Mouse (Mus musculus): ENCODE data around the gene Hspb7. TPM values are rescaled to one million over a fixed set of nuclear protein-coding genes. Genes with fewer than 3 reads are reported as not detected.

Hspb7 gene
- polyA plus RNA-seq, 1 experiment = not detected

DNA sequence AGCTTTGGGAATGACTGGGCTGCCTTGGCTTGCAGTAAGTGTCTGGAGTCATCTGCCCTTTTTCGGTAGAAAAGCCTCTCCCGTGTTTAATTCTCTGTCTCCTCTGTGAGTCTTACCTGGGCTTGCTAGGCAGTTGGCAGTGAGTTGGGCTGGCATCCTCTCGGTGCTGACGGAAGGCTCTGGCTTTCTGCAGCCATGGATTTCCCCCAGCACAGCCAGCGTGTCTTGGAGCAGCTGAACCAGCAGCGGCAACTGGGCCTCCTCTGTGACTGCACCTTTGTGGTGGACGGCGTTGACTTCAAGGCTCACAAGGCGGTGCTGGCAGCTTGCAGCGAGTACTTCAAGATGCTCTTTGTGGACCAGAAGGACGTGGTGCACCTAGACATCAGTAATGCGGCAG, 41.0 kb downstream of the Hspb7 start:
- Histone ChIP-seq H3K36me3 (ENCODE audit: control insufficient read depth) (peaks cover 60% of the 10 kb centered on the region), H3K9me3 (ENCODE audit: control insufficient read depth, low read length) (peaks cover 28% of the 10 kb centered on the region), H3K27me3 (ENCODE audit: control insufficient read depth) (no peaks in the 10 kb centered on the region), H3K4me1 (ENCODE audit: control insufficient read depth) (peaks cover 2% of the 10 kb centered on the region; the same call in 1 of the 2 replicates), H3K4me3 (replicated peaks) (no peak overlapping the region)
- TF ChIP-seq GATA1 (IDR thresholded peaks at IDR 0.05; ENCODE audit: low read length) (no peak), TAL1 (IDR thresholded peaks at IDR 0.05; ENCODE audit: low read length) (no peak)

DNA sequence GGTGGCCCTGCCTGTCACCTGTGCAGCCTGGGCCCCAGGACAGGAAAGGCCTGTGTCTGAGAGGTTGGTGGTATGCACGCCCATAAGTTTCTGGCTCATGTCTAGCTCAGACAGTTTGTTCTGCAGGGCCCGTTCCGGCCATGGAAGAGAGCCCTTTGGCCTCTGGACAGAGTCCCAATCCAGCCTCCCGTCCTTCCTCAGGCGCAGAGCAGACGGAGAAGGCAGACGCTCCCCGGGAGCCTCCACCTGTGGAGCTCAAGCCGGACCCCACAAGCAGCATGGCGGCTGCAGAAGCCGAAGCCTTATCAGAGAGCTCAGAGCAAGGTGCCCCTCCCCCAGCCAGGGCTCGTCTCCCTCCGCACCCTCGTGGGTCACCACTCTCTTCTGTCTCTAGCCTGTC, 42.9 kb downstream of the Hspb7 start:
- Histone ChIP-seq H3K4me1 (ENCODE audit: control insufficient read depth) (no peaks in the 10 kb centered on the region; the same call in 1 of the 2 replicates), H3K36me3 (ENCODE audit: control insufficient read depth) (peaks cover 77% of the 10 kb centered on the region), H3K4me3 (replicated peaks) (no peak overlapping the region), H3K9me3 (ENCODE audit: control insufficient read depth, low read length) (peaks cover 29% of the 10 kb centered on the region), H3K27me3 (ENCODE audit: control insufficient read depth) (no peaks in the 10 kb centered on the region)
- TF ChIP-seq GATA1 (IDR thresholded peaks at IDR 0.05; ENCODE audit: low read length) (no peak), TAL1 (IDR thresholded peaks at IDR 0.05; ENCODE audit: low read length) (no peak)

DNA sequence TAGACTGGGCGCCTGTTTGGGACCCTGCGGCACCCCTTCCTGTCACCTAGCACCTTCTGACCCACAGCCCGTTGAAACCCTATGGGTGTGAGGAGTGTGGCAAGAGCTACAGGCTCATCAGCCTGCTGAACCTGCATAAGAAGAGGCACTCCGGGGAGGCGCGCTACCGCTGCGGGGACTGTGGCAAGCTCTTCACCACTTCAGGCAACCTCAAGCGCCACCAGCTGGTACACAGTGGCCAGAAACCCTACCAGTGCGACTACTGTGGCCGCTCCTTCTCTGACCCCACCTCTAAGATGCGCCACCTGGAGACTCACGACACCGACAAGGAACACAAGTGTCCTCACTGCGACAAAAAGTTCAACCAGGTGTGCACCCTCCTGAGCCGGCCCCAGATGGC, 44.1 kb downstream of the Hspb7 start:
- no peak overlapping the region for H3K4me3 ChIP-seq (replicated peaks)
- peaks cover 88% of the 10 kb centered on the region for H3K36me3 ChIP-seq (ENCODE audit: control insufficient read depth)
- H3K27me3 ChIP-seq (ENCODE audit: control insufficient read depth) = no peaks in the 10 kb centered on the region
- TF ChIP-seq GATA1 (IDR thresholded peaks at IDR 0.05; ENCODE audit: low read length) (no peak), TAL1 (IDR thresholded peaks at IDR 0.05; ENCODE audit: low read length) (no peak)
- H3K4me1 ChIP-seq (ENCODE audit: control insufficient read depth) = no peaks in the 10 kb centered on the region; the same call in 1 of the 2 replicates
- H3K9me3 ChIP-seq (ENCODE audit: control insufficient read depth, low read length) = peaks cover 29% of the 10 kb centered on the region

- Histone ChIP-seq H3K36me3 (ENCODE audit: control insufficient read depth) (peaks cover 91% of the 10 kb centered on the region), H3K4me1 (ENCODE audit: control insufficient read depth) (no peaks in the 10 kb centered on the region; the same call in 1 of the 2 replicates), H3K4me3 (replicated peaks) (no peak overlapping the region), H3K27me3 (ENCODE audit: control insufficient read depth) (no peaks in the 10 kb centered on the region), H3K9me3 (ENCODE audit: control insufficient read depth, low read length) (peaks cover 30% of the 10 kb centered on the region)
- no peak for TF ChIP-seq GATA1 (IDR thresholded peaks at IDR 0.05; ENCODE audit: low read length)
- no peak for TF ChIP-seq TAL1 (IDR thresholded peaks at IDR 0.05; ENCODE audit: low read length)
Observed at GRCm38 (mm10) chr4:141465512-141466288, 45.1 kb downstream of the Hspb7 start.

DNA sequence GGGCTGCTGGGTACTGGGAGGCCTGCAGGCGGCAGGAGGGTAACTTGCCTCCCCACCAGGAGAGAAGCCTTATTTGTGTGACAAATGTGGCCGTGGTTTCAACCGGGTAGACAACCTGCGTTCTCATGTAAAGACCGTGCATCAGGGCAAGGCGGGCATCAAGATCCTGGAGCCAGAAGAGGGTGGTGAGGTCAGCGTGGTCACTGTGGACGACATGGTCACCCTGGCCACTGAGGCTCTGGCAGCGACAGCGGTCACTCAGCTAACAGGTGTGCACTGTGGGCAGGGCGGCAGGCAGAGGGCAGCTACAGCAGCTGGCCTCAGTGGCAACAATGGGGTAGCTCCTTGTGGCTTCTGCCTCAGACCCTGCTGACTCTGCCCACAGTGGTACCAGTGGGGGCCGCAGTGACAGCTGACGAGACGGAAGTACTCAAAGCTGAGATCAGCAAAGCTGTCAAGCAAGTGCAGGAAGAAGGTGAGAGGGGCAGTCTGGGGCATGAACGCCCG, 45.8 kb downstream of the Hspb7 start:
- peaks cover 97% of the 10 kb centered on the region for H3K36me3 ChIP-seq (ENCODE audit: control insufficient read depth)
- H3K4me3 ChIP-seq (replicated peaks) = no peak overlapping the region

GRCm38 (mm10) chr4:141466844-141467580, 46.4 kb downstream of the Hspb7 start:
- peaks cover 41% of the 10 kb centered on the region for H3K9me3 ChIP-seq (ENCODE audit: control insufficient read depth, low read length)
- TF ChIP-seq GATA1 (IDR thresholded peaks at IDR 0.05; ENCODE audit: low read length) (no peak), TAL1 (IDR thresholded peaks at IDR 0.05; ENCODE audit: low read length) (no peak)
- no peaks in the 10 kb centered on the region for H3K4me1 ChIP-seq (ENCODE audit: control insufficient read depth)
- H3K27me3 ChIP-seq (ENCODE audit: control insufficient read depth) = no peaks in the 10 kb centered on the region; the same call in 1 of the 2 replicates
- H3K36me3 ChIP-seq (ENCODE audit: control insufficient read depth) = peaks cover 99% of the 10 kb centered on the region
- H3K4me3 ChIP-seq (replicated peaks) = no peak overlapping the region

More for the DNA sequence above, 45.8 kb downstream of the Hspb7 start:
- Histone ChIP-seq H3K4me1 (ENCODE audit: control insufficient read depth) (no peaks in the 10 kb centered on the region; the same call in 1 of the 2 replicates), H3K27me3 (ENCODE audit: control insufficient read depth) (no peaks in the 10 kb centered on the region), H3K9me3 (ENCODE audit: control insufficient read depth, low read length) (peaks cover 34% of the 10 kb centered on the region)
- TF ChIP-seq GATA1 (IDR thresholded peaks at IDR 0.05; ENCODE audit: low read length) = no peak
- no peak for TF ChIP-seq TAL1 (IDR thresholded peaks at IDR 0.05; ENCODE audit: low read length)

DNA sequence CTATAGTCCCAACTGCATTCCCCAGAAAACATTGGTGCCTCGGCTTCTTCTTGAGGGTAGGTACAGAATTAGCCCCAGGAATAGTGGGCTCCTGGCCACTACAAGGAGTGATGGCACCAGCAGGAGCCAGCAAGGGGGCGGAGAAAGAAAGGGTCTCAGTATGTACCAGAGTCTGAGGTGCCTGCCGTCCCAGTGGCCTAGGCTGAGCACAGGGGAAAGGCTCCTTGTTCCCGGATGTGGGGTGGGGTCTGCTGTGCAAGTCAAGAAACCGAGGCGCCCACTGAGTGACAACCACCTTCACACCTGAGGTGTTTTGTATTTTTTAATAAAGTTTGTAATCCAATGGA, 47.0 kb downstream of the Hspb7 start:
- Histone ChIP-seq H3K4me3 (replicated peaks) (no peak overlapping the region), H3K36me3 (ENCODE audit: control insufficient read depth) (peaks cover 99% of the 10 kb centered on the region), H3K27me3 (ENCODE audit: control insufficient read depth) (no peaks in the 10 kb centered on the region; the same call in 1 of the 2 replicates), H3K4me1 (ENCODE audit: control insufficient read depth) (no peaks in the 10 kb centered on the region), H3K9me3 (ENCODE audit: control insufficient read depth, low read length) (peaks cover 46% of the 10 kb centered on the region)
- TF ChIP-seq TAL1 (IDR thresholded peaks at IDR 0.05; ENCODE audit: low read length) = no peak
- TF ChIP-seq GATA1 (IDR thresholded peaks at IDR 0.05; ENCODE audit: low read length) = no peak

- Histone ChIP-seq H3K36me3 (ENCODE audit: control insufficient read depth) (peaks cover 99% of the 10 kb centered on the region), H3K9me3 (ENCODE audit: control insufficient read depth, low read length) (peaks cover 57% of the 10 kb centered on the region), H3K4me3 (replicated peaks) (no peak overlapping the region), H3K27me3 (ENCODE audit: control insufficient read depth) (no peaks in the 10 kb centered on the region; the same call in 1 of the 2 replicates), H3K4me1 (ENCODE audit: control insufficient read depth) (no peaks in the 10 kb centered on the region)
- TF ChIP-seq TAL1 (IDR thresholded peaks at IDR 0.05; ENCODE audit: low read length) (no peak), GATA1 (IDR thresholded peaks at IDR 0.05; ENCODE audit: low read length) (no peak)
Observed at GRCm38 (mm10) chr4:141468576-141468975, 48.0 kb downstream of the Hspb7 start.

DNA sequence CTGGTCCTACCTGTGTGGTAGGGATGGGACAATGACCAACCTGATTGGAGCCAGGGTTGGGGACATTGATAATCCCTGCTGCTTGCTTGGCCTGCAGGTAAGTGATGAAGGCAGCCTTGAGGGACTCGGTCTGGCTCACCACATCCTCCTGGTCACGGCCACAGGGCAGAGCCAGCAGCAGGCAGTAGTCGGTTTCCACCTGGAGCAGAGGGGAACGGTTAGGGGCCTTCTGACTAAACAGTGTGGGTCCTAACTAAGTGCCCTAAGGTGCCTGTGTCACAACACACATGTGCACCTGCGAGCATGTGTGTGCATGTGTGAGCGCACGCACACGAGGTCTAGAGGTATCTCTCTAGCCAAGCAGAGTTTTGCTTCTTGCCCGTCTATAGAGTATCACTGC, 48.8 kb downstream of the Hspb7 start:
- no peaks in the 10 kb centered on the region; the same call in 1 of the 2 replicates for H3K27me3 ChIP-seq (ENCODE audit: control insufficient read depth)
- peaks cover 99% of the 10 kb centered on the region for H3K36me3 ChIP-seq (ENCODE audit: control insufficient read depth)
- no peak for TF ChIP-seq TAL1 (IDR thresholded peaks at IDR 0.05; ENCODE audit: low read length)
- no peak for TF ChIP-seq GATA1 (IDR thresholded peaks at IDR 0.05; ENCODE audit: low read length)
- H3K4me3 ChIP-seq (replicated peaks) = no peak overlapping the region
- H3K4me1 ChIP-seq (ENCODE audit: control insufficient read depth) = no peaks in the 10 kb centered on the region
- peaks cover 58% of the 10 kb centered on the region for H3K9me3 ChIP-seq (ENCODE audit: control insufficient read depth, low read length)

All from erythroblast, embryonic 14.5 days (primary cell).